Mouse (Mus musculus) skeletal muscle tissue, postnatal 0 days (tissue): Measurements from ENCODE around the gene Naip1. TPM values are rescaled to one million over a fixed set of nuclear protein-coding genes. Genes with fewer than 3 reads are reported as not detected.

Experiments
- polyA plus RNA-seq: library from polyadenylated mRNA; unstranded; fragments of >200 nt; fragmentation: Nextera tagmentation; extraction: Ambion mirVana; gene quantifications from 2 replicates; pipeline ENCODE4 v1.2.1, GENCODE M21; 2015

The Naip1 gene
- polyA plus RNA-seq: not detected in 2 replicates

DNA sequence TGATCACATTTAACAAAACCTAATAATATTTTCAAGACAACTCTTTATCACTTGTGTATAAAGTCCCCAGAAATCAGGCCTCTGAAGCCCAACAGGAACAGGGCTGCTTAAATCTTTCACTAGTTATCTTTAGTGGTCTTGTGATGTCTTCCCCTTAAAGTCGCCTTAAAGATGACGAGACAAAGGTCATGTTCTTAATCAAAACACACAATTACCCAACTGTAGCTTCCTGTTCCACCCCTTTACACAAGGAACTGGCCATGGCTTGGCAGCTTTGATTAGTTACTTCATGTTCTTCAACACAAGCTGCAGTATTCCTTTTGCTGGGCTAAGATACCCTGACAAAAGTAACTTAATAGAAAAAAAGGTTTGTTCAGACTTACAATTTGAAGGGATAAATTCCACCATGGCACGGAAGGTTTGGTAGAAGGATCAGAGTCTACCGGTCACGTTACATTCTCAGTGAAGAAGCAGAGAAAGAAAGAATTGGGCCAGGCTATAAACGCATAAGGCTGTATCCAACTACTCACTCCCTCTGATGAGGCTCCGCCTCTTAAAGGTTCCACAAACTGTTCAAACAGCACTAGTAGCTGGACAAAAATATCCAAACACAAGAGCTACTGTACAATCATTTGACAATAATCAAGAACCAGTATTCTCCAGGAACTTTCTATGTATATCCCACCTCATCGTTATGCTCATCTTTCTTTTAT lies at the start of gene Naip1:
Naip1 (minus strand) TSS at position 455 of the 713 bp plus-strand sequence.

DNA sequence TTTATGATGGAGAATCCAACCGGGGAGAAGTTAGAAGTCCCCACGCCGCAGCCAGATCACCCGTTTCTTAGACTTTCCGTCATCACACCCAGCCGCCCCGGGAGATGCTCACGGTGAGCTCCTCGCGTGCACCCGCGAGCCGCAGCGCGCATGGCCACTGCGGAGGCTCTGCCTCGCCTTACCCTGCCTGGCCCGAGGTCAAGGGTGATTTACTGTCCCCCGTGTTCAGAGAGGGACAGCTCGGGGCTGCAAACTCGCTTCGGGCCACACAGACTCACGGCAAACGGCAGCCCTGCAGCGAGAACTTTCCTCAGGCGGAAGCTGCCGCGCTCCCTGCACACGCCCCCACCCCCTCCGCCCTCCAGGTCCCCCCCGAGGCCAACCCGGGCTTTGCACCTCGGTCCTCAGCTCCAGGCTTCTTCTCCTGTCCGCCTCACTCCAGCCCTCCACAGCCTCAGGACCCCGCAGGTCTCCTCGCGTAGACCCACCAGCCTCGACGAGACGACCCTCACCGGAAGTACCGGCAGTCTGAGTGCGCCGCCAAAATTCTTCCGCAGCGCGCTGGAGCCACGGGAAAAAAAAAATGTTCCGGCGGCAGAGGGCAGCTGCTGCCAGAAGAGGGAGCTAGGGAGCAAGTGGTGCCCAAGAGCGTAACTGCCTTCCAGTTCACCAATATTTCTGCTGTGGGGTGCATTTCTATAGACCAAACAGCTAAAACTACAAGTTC lies 39.6 kb upstream of the Naip1 start, which contains the start of gene Gtf2h2:
Gtf2h2 (minus strand) TSS at position 519 of the 727 bp plus-strand sequence.

Other genes starting within 250 kb of the Naip1 start
- gene Naip5, start 206.5 kb downstream of the Naip1 start, polyA plus RNA-seq: 0.14 and 0.19 TPM in 2 replicates
- gene Naip6, start 135.2 kb downstream of the Naip1 start, polyA plus RNA-seq: 0.04 and 0.10 TPM in 2 replicates
- gene Gtf2h2, start 39.7 kb upstream of the Naip1 start, polyA plus RNA-seq: 30.5 and 35.4 TPM in 2 replicates
- 0.33 and 0.43 TPM in 2 replicates for gene Ocln, start 99.8 kb upstream of the Naip1 start, polyA plus RNA-seq
- 3.9 and 4.5 TPM in 2 replicates for gene Marveld2, start 164.1 kb upstream of the Naip1 start, polyA plus RNA-seq
- gene Ak6, start 198.1 kb upstream of the Naip1 start, polyA plus RNA-seq: 142 and 150 TPM in 2 replicates
- gene Rad17, start 198.2 kb upstream of the Naip1 start, polyA plus RNA-seq: 14.4 and 14.9 TPM in 2 replicates
- gene Taf9, start 198.7 kb upstream of the Naip1 start, polyA plus RNA-seq: 6.9 and 10.4 TPM in 2 replicates
- gene Ccdc125, start 216.8 kb upstream of the Naip1 start, polyA plus RNA-seq: 1.4 and 1.8 TPM in 2 replicates